Mouse (Mus musculus) liver, embryonic 11.5 days (tissue): Measurements from ENCODE around the gene Gm15557. TPM values are rescaled to one million over a fixed set of nuclear protein-coding genes. Genes with fewer than 3 reads are reported as not detected.
"Not testable (repeated sequence)": the region's sequence is repeated elsewhere in the genome, so short reads cannot be mapped to it uniquely, and the experiment has no call there.

ENCODE experiments used
- ATAC-seq: fragments of 200-750 bp; cut with Nextera tagmentation; replicated peaks from 2 replicates; pipeline ENCODE4 v1.8.0; 2017; ENCODE audit warnings: moderate number of reproducible peaks, mild to moderate bottlenecking, moderate TSS enrichment, moderate library complexity; ENCODE audit not compliant: low FRiP score
- DNase-seq: peaks from one replicate; pipeline ENCODE4 v3.0.0-alpha.2; 2017; ENCODE audit warnings: low spot score
- H3K27ac ChIP-seq: fragments of 300-500 bp; sonication (generic); 2 replicates; pipeline ENCODE4 v1.5.1; 2014; ENCODE audit warnings: mild to moderate bottlenecking, low read depth, low read length, control low read depth
- H3K27me3 ChIP-seq: fragments of 300-500 bp; sonication (generic); replicated peaks from 2 replicates; pipeline ENCODE4 v1.6.1; 2014; ENCODE audit warnings: low read length, mixed read lengths; ENCODE audit not compliant: control insufficient read depth, insufficient read depth
- H3K36me3 ChIP-seq: fragments of 300-500 bp; sonication (generic); 2 replicates; pipeline ENCODE4 v1.6.1; 2014; ENCODE audit warnings: mild to moderate bottlenecking, low read length, moderate library complexity, mixed read lengths; ENCODE audit not compliant: control insufficient read depth, insufficient read depth
- H3K4me1 ChIP-seq: fragments of 300-500 bp; sonication (generic); replicated peaks from 2 replicates; pipeline ENCODE4 v1.6.1; 2014; ENCODE audit warnings: low read length, mixed read lengths; ENCODE audit not compliant: control insufficient read depth, insufficient read depth
- H3K4me2 ChIP-seq: fragments of 300-500 bp; sonication (generic); 2 replicates; pipeline ENCODE4 v1.6.1; 2014; ENCODE audit warnings: mild to moderate bottlenecking, control low read depth, moderate library complexity
- H3K4me3 ChIP-seq: fragments of 300-500 bp; sonication (generic); 2 replicates; pipeline ENCODE4 v1.5.1; 2014; ENCODE audit warnings: low read depth, low read length, control low read depth
- H3K9ac ChIP-seq: fragments of 300-500 bp; sonication (generic); 2 replicates; pipeline ENCODE4 v1.6.1; 2014; ENCODE audit warnings: low read depth, low read length, control low read depth
- H3K9me3 ChIP-seq: fragments of 300-500 bp; sonication (generic); 2 replicates; pipeline ENCODE4 v1.6.1; 2016; ENCODE audit warnings: low read length, inconsistent platforms, mixed read lengths; ENCODE audit not compliant: control insufficient read depth
- WGBS: fragments of 180-500 bp; shearing (Covaris S2); extraction: QIAGEN DNeasy Blood & Tissue Kit; methylation state at CpG from one replicate; pipeline ENCODE4 v1.1.7; 2014; 5-methylcytosine and 5-hydroxymethylcytosine counted together
- polyA plus RNA-seq: library from polyadenylated mRNA; unstranded; fragments of >200 nt; fragmentation: Nextera tagmentation; extraction: Ambion mirVana; gene quantifications from 2 replicates; pipeline ENCODE4 v1.2.1, GENCODE M21; 2014

Gene Gm15557
- polyA plus RNA-seq, result not detected in 2 replicates

GRCm38 (mm10) chr2:155940681-155941080 is at the start of gene Gm15557:
Gene Gm15557 (plus strand): TSS chr2:155940728.
- no peak within 1 kb of the TSS for H3K4me2 ChIP-seq
- no peak within 1 kb of the TSS for H3K4me3 ChIP-seq
- H3K36me3 ChIP-seq, result no peaks in the 10 kb centered on the region
- H3K9ac ChIP-seq, result no peak within 1 kb of the TSS
- WGBS, result 79% methylated on average over 3 of the region's 3 CpGs
- H3K27me3 ChIP-seq, result no peaks in the 10 kb centered on the region
- DNase-seq, result no peak
- H3K27ac ChIP-seq, result no peak within 1 kb of the TSS
- 0 out of 2 replicates have a peak, but pooled peaks cover 6% of the 10 kb centered on the region for H3K4me1 ChIP-seq
- ATAC-seq, result no peak
- no peaks in the 10 kb centered on the region for H3K9me3 ChIP-seq

GRCm38 (mm10) chr2:155894307-155895045 is 46.1 kb upstream of the Gm15557 start:
- H3K4me2 ChIP-seq, result 0 out of 2 replicates have a peak overlapping the region, but pooled peaks have one; percentile 24
- H3K27ac ChIP-seq, result 0 out of 2 replicates have a peak overlapping the region, but pooled peaks have one; percentile 32
- H3K4me1 ChIP-seq, result no peaks in the 10 kb centered on the region
- no peaks in the 10 kb centered on the region for H3K9me3 ChIP-seq
- H3K36me3 ChIP-seq, result peaks cover 14% of the 10 kb centered on the region; the same call in 1 of the 2 replicates
- 83% methylated on average over 13 of the region's 13 CpGs for WGBS
- no peak for DNase-seq
- H3K27me3 ChIP-seq, result no peaks in the 10 kb centered on the region
- ATAC-seq, result no peak
- H3K4me3 ChIP-seq, result no peak overlapping the region
- no peak overlapping the region for H3K9ac ChIP-seq

GRCm38 (mm10) chr2:155895046-155895735 is 45.3 kb upstream of the Gm15557 start:
- H3K27me3 ChIP-seq, result no peaks in the 10 kb centered on the region
- DNase-seq (no peak), ATAC-seq (no peak)
- 79% methylated on average over 16 of the region's 16 CpGs for WGBS
- H3K4me3 ChIP-seq, result no peak overlapping the region
- no peak overlapping the region for H3K9ac ChIP-seq
- no peaks in the 10 kb centered on the region for H3K9me3 ChIP-seq
- H3K27ac ChIP-seq, result 0 out of 2 replicates have a peak overlapping the region, but pooled peaks have one; percentile 32
- H3K4me1 ChIP-seq, result no peaks in the 10 kb centered on the region
- H3K36me3 ChIP-seq, result peaks cover 14% of the 10 kb centered on the region; the same call in 1 of the 2 replicates
- H3K4me2 ChIP-seq, result 0 out of 2 replicates have a peak overlapping the region, but pooled peaks have one; percentile 24

- Histone ChIP-seq H3K9me3 (no peaks in the 10 kb centered on the region), H3K9ac (no peak overlapping the region), H3K4me3 (no peak overlapping the region), H3K4me2 (no peak overlapping the region), H3K27me3 (no peaks in the 10 kb centered on the region), H3K27ac (no peak overlapping the region), H3K4me1 (no peaks in the 10 kb centered on the region; the same call in 1 of the 2 replicates), H3K36me3 (peaks cover 11% of the 10 kb centered on the region; the same call in 1 of the 2 replicates)
- ATAC-seq (no peak), DNase-seq (no peak)
- WGBS, result 78% methylated on average over 16 of the region's 16 CpGs
Observed at GRCm38 (mm10) chr2:155902989-155903631, 37.4 kb upstream of the Gm15557 start.

GRCm38 (mm10) chr2:155903632-155904008 is 36.9 kb upstream of the Gm15557 start:
- Histone ChIP-seq H3K36me3 (peaks cover 7% of the 10 kb centered on the region; the same call in 1 of the 2 replicates), H3K27ac (no peak overlapping the region), H3K9ac (no peak overlapping the region), H3K4me3 (no peak overlapping the region), H3K9me3 (no peaks in the 10 kb centered on the region), H3K4me1 (no peaks in the 10 kb centered on the region; the same call in 1 of the 2 replicates), H3K27me3 (no peaks in the 10 kb centered on the region), H3K4me2 (no peak overlapping the region)
- WGBS, result 88% methylated on average over 6 of the region's 6 CpGs
- DNase-seq (no peak), ATAC-seq (no peak)

- WGBS, result 79% methylated on average over 6 of the region's 6 CpGs
- no peaks in the 10 kb centered on the region for H3K4me1 ChIP-seq
- ATAC-seq (no peak), DNase-seq (no peak)
- no peaks in the 10 kb centered on the region for H3K9me3 ChIP-seq
- H3K36me3 ChIP-seq, result peaks cover 24% of the 10 kb centered on the region; the same call in 1 of the 2 replicates
- no peaks in the 10 kb centered on the region for H3K27me3 ChIP-seq
- no peak overlapping the region for H3K4me3 ChIP-seq
- H3K4me2 ChIP-seq, result no peak overlapping the region
- H3K27ac ChIP-seq, result no peak overlapping the region
- no peak overlapping the region for H3K9ac ChIP-seq
Observed at GRCm38 (mm10) chr2:155914684-155915083, 25.8 kb upstream of the Gm15557 start.

GRCm38 (mm10) chr2:155923143-155923542 is 17.4 kb upstream of the Gm15557 start:
- no peak overlapping the region for H3K9ac ChIP-seq
- no peak overlapping the region for H3K4me3 ChIP-seq
- 79% methylated on average over 7 of the region's 7 CpGs for WGBS
- no peaks in the 10 kb centered on the region for H3K4me1 ChIP-seq
- ATAC-seq (no peak), DNase-seq (no peak)
- H3K27me3 ChIP-seq, result no peaks in the 10 kb centered on the region
- H3K36me3 ChIP-seq, result peaks cover 14% of the 10 kb centered on the region; the same call in 1 of the 2 replicates
- H3K4me2 ChIP-seq, result no peak overlapping the region
- no peaks in the 10 kb centered on the region for H3K9me3 ChIP-seq
- no peak overlapping the region for H3K27ac ChIP-seq

- H3K27ac ChIP-seq, ATAC-seq, H3K9ac ChIP-seq, H3K9me3 ChIP-seq, DNase-seq, H3K4me3 ChIP-seq, H3K4me1 ChIP-seq, H3K4me2 ChIP-seq, H3K27me3 ChIP-seq: not testable (repeated sequence)
- H3K36me3 ChIP-seq, result peaks cover 14% of the 10 kb centered on the region; the same call in 1 of the 2 replicates
- WGBS, result 70% methylated on average over 6 of the region's 6 CpGs
Observed at GRCm38 (mm10) chr2:155925213-155925612, 15.3 kb upstream of the Gm15557 start.
